Comparison of ENCODE assay signal across 20 mouse cellular contexts in genomic region chr7:89554068-89554467, GRCm38 (mm10). TPM values are rescaled to one million over a fixed set of nuclear protein-coding genes. Genes with fewer than 3 reads are reported as not detected.
DNase-seq lines count a peak whose midpoint lies in the region; ATAC-seq and TF ChIP-seq lines count a peak whose summit lies in the region.
"Had no signal": no experiment of that assay in that cellular context is flagged by ENCODE, and none has a peak within 500 bp of the region (broad histone marks: within the 10 kb centered on the region; RNA-seq: fewer than 3 reads in every experiment).

No protein-coding gene starts in this region.

- H3K4me3 ChIP-seq in intestine, embryonic 16.5 days (ENCODE audit: low read length), result no peak overlapping the region
- no peak overlapping the region for H3K4me3 ChIP-seq in kidney, postnatal 0 days (replicated peaks; ENCODE audit: low read depth, low read length)
- H3K4me3 ChIP-seq in stomach, embryonic 14.5 days (ENCODE audit: low read depth, low read length), result no peak overlapping the region
- H3K4me3 ChIP-seq in midbrain, embryonic 11.5 days (ENCODE audit: low read depth, low read length), result no peak overlapping the region
- H3K4me3 ChIP-seq: embryonic facial prominence, embryonic 10.5 days; heart, embryonic 13.5 days; limb, embryonic 12.5 days; midbrain, embryonic 10.5 days had no signal

- 34% methylated on average over 1 of the region's 1 CpGs for WGBS in intestine, embryonic 16.5 days
- WGBS in kidney, postnatal 0 days, result 19% methylated on average over 1 of the region's 1 CpGs
- 14% methylated on average over 1 of the region's 1 CpGs for whole genome bisulfite sequencing in stomach, embryonic 14.5 days
- WGBS in midbrain, embryonic 11.5 days, result 81% methylated on average over 1 of the region's 1 CpGs

- 0 out of 2 replicates have a peak overlapping the region, but pooled peaks have one; percentile 29 for H3K27ac ChIP-seq in intestine, embryonic 16.5 days (ENCODE audit: low read length)
- H3K27ac ChIP-seq in kidney, postnatal 0 days, result no peak overlapping the region
- H3K27ac ChIP-seq in stomach, embryonic 14.5 days (ENCODE audit: low read length), result peak overlapping the region; percentile 27; the same call in 1 of the 2 replicates
- no peak overlapping the region for H3K27ac ChIP-seq in midbrain, embryonic 11.5 days (ENCODE audit: low read depth, low read length)
- H3K27ac ChIP-seq: embryonic facial prominence, embryonic 10.5 days; heart, embryonic 13.5 days; hindbrain, embryonic 14.5 days; limb, embryonic 12.5 days; macrophage; midbrain, embryonic 10.5 days had no signal

- peaks cover 7% of the 10 kb centered on the region; the same call in 1 of the 2 replicates for H3K4me1 ChIP-seq in intestine, embryonic 16.5 days (ENCODE audit: control insufficient read depth, insufficient read depth, low read length)
- 0 out of 2 replicates have a peak, but pooled peaks cover 4% of the 10 kb centered on the region for H3K4me1 ChIP-seq in kidney, postnatal 0 days (replicated peaks; ENCODE audit: insufficient read depth, low read length)
- H3K4me1 ChIP-seq in stomach, embryonic 14.5 days (ENCODE audit: control insufficient read depth, insufficient read depth, low read length), result peaks cover 1% of the 10 kb centered on the region
- H3K4me1 ChIP-seq in midbrain, embryonic 11.5 days (ENCODE audit: control insufficient read depth, insufficient read depth, low read length), result peaks cover 2% of the 10 kb centered on the region; the same call in 1 of the 2 replicates
- H3K4me1 ChIP-seq: limb, embryonic 12.5 days had no signal

- H3K27me3 ChIP-seq in intestine, embryonic 16.5 days (replicated peaks; ENCODE audit: control insufficient read depth, insufficient read depth, low read length), result no peaks in the 10 kb centered on the region
- no peaks in the 10 kb centered on the region for H3K27me3 ChIP-seq in kidney, postnatal 0 days (ENCODE audit: insufficient read depth, low read length)
- no peaks in the 10 kb centered on the region for H3K27me3 ChIP-seq in stomach, embryonic 14.5 days (ENCODE audit: control insufficient read depth, insufficient read depth, low read length)
- H3K27me3 ChIP-seq in midbrain, embryonic 11.5 days (ENCODE audit: control insufficient read depth, insufficient read depth, low read length), result no peaks in the 10 kb centered on the region
- H3K27me3 ChIP-seq: heart, embryonic 13.5 days; limb, embryonic 12.5 days had no signal

- ATAC-seq in intestine, embryonic 16.5 days, result peak; percentile 94
- 0 out of 2 replicates have a peak, but pooled peaks have one; percentile 54 for ATAC-seq in kidney, postnatal 0 days (replicated peaks; ENCODE audit: low FRiP score, low read depth)
- peak; percentile 79 for ATAC-seq in stomach, embryonic 14.5 days (ENCODE audit: insufficient number of reproducible peaks, insufficient read depth, low FRiP score, low read depth)
- no peak for ATAC-seq in midbrain, embryonic 11.5 days (ENCODE audit: low FRiP score)

- H3K36me3 ChIP-seq in intestine, embryonic 16.5 days (ENCODE audit: control insufficient read depth, insufficient read depth, low read length), result no peaks in the 10 kb centered on the region
- no peaks in the 10 kb centered on the region for H3K36me3 ChIP-seq in kidney, postnatal 0 days (ENCODE audit: insufficient read depth, low read length)
- no peaks in the 10 kb centered on the region for H3K36me3 ChIP-seq in stomach, embryonic 14.5 days (ENCODE audit: control insufficient read depth, insufficient read depth, low read length)
- no peaks in the 10 kb centered on the region for H3K36me3 ChIP-seq in midbrain, embryonic 11.5 days (ENCODE audit: control insufficient read depth, insufficient read depth, low read length)
- H3K36me3 ChIP-seq: embryonic facial prominence, embryonic 10.5 days; heart, embryonic 13.5 days; limb, embryonic 12.5 days; midbrain, embryonic 10.5 days had no signal

- no peak overlapping the region for H3K4me2 ChIP-seq in intestine, embryonic 16.5 days (ENCODE audit: low read depth, low read length)
- no peak overlapping the region for H3K4me2 ChIP-seq in kidney, postnatal 0 days (ENCODE audit: low read length)
- no peak overlapping the region for H3K4me2 ChIP-seq in stomach, embryonic 14.5 days (replicated peaks; ENCODE audit: low read depth, low read length)
- H3K4me2 ChIP-seq in midbrain, embryonic 11.5 days, result no peak overlapping the region
- H3K4me2 ChIP-seq: heart, embryonic 13.5 days; hindbrain, embryonic 14.5 days; limb, embryonic 12.5 days had no signal

- DNase-seq in kidney, adult 18-20 months, result peak; percentile 19
- DNase-seq in kidney, postnatal 0 days (ENCODE audit: low spot score), result peak; percentile 44
- DNase-seq in adrenal gland, postnatal 4 days (ENCODE audit: low spot score in 2 of 2), result no peak
- no peak for DNase-seq in right cerebral cortex, adult 18-20 months
- DNase-seq in midbrain, embryonic 11.5 days (ENCODE audit: low spot score, missing footprints), result no peak
- DNase-seq: cerebellum, adult 8-10 months; heart, adult 11 months; layer of hippocampus, adult 9-11 months; lung, adult 2 months; thymus, adult 2 months had no signal

- no peak overlapping the region for H3K9ac ChIP-seq in intestine, embryonic 16.5 days (ENCODE audit: low read depth, low read length)
- H3K9ac ChIP-seq in kidney, postnatal 0 days (ENCODE audit: low read depth, low read length), result no peak overlapping the region
- H3K9ac ChIP-seq in stomach, embryonic 14.5 days (replicated peaks; ENCODE audit: low read depth, low read length), result no peak overlapping the region
- H3K9ac ChIP-seq in midbrain, embryonic 11.5 days (ENCODE audit: low read length), result no peak overlapping the region
- H3K9ac ChIP-seq: heart, embryonic 13.5 days; hindbrain, embryonic 14.5 days; limb, embryonic 12.5 days had no signal

- no peak for TF ChIP-seq CTCF in kidney, postnatal 0 days (IDR thresholded peaks at IDR 0.05; ENCODE audit: low read depth)

- H3K9me3 ChIP-seq in intestine, embryonic 16.5 days (ENCODE audit: control insufficient read depth, low read length), result no peaks in the 10 kb centered on the region
- H3K9me3 ChIP-seq in kidney, postnatal 0 days (replicated peaks; ENCODE audit: low read length), result no peaks in the 10 kb centered on the region
- no peaks in the 10 kb centered on the region for H3K9me3 ChIP-seq in stomach, embryonic 14.5 days (ENCODE audit: control insufficient read depth, low read depth, low read length)
- no peaks in the 10 kb centered on the region for H3K9me3 ChIP-seq in midbrain, embryonic 11.5 days (ENCODE audit: control insufficient read depth, low read length)
- H3K9me3 ChIP-seq: embryonic facial prominence, embryonic 10.5 days; heart, embryonic 13.5 days; limb, embryonic 12.5 days; midbrain, embryonic 10.5 days had no signal

RNA-seq across cellular contexts. Expression of gene Prss23, which starts 27.1 kb away (rescaled TPM):
- 84.9 and 86.9 TPM in 2 replicates for polyA plus RNA-seq in intestine, embryonic 16.5 days (2015; fragmentation: Nextera tagmentation; extraction: Ambion mirVana)
- 114 TPM in 2 replicates for polyA plus RNA-seq in kidney, postnatal 0 days (2015; fragmentation: Nextera tagmentation; extraction: Ambion mirVana)
- polyA plus RNA-seq in stomach, embryonic 14.5 days (2014; fragmentation: Nextera tagmentation; extraction: Ambion mirVana), result 75.5 and 75.7 TPM in 2 replicates
- total RNA-seq in adrenal gland, postnatal 4 days (2021), result 10 to 100 TPM; 26.8 to 36.7 TPM
- 34.9 and 36.1 TPM in 2 replicates for polyA plus RNA-seq in midbrain, embryonic 11.5 days (2014; fragmentation: Nextera tagmentation; extraction: Ambion mirVana)
- total RNA-seq: common myeloid progenitor, adult 5-6 weeks; monocyte, adult 5-6 weeks had no signal
- polyA plus RNA-seq: macrophage had no signal

Comparison
In these comparisons a context has a peak if more than half of its experiments do, and no peak if none do; other contexts are left out.
1. H3K27ac ChIP-seq: peak in intestine, embryonic 16.5 days (single experiment) and stomach, embryonic 14.5 days (single experiment); none in kidney, postnatal 0 days (single experiment) and midbrain, embryonic 11.5 days (single experiment).
2. DNase-seq: peak in kidney, adult 18-20 months (single experiment) and kidney, postnatal 0 days (single experiment); none in adrenal gland, postnatal 4 days (0 of 2), right cerebral cortex, adult 18-20 months (single experiment) and midbrain, embryonic 11.5 days (single experiment).